Mouse (Mus musculus) olfactory bulb, adult 2 months (tissue): Measurements from ENCODE around the gene Aoah. TPM values are rescaled to one million over a fixed set of nuclear protein-coding genes. Genes with fewer than 3 reads are reported as not detected.

Experiments
- H3K27ac ChIP-seq: fragments of 200-500 bp; 2 replicates; pipeline ENCODE4 v1.5.1; 2012; ENCODE audit warnings: low read depth, low read length; ENCODE audit not compliant: insufficient read depth
- H3K4me1 ChIP-seq: fragments of 200-500 bp; 2 replicates; pipeline ENCODE4 v1.6.1; 2012; ENCODE audit warnings: low read length; ENCODE audit not compliant: control insufficient read depth, insufficient read depth
- H3K4me3 ChIP-seq: fragments of 200-500 bp; 2 replicates; pipeline ENCODE4 v1.5.1; 2012; ENCODE audit warnings: mild to moderate bottlenecking, low read depth, low read length, moderate library complexity; ENCODE audit not compliant: insufficient read depth
- CTCF ChIP-seq: fragments of 200-500 bp; IDR thresholded peaks from 2 replicates; pipeline ENCODE4 v1.5.1; 2012; ENCODE audit warnings: low read depth, mild to moderate bottlenecking, low read length, moderate library complexity; ENCODE audit not compliant: insufficient read depth
- POLR2A ChIP-seq: fragments of 200-500 bp; IDR thresholded peaks from 2 replicates; pipeline ENCODE4 v1.6.1; 2012; ENCODE audit warnings: mild to moderate bottlenecking, low read depth, low read length, moderate library complexity; ENCODE audit not compliant: insufficient read depth
- WGBS: fragments of 180-500 bp; shearing (Covaris S2); methylation state at CpG from one replicate; pipeline ENCODE4 v1.1.7; 2018; 5-methylcytosine and 5-hydroxymethylcytosine counted together
- polyA plus RNA-seq: library from polyadenylated mRNA; stranded (reverse); fragments of >200 nt; gene quantifications from 2 replicates; pipeline ENCODE4 v1.2.4, GENCODE M21; 2012; ENCODE audit warnings: low replicate concordance; ENCODE audit not compliant: missing spikeins, insufficient read depth, insufficient read length

The Aoah gene
- polyA plus RNA-seq, 1 experiment, result not detected

GRCm38 (mm10) chr13:21013659-21014058, 219.7 kb downstream of the Aoah start:
- no peak overlapping the region for H3K4me3 ChIP-seq
- no peaks in the 10 kb centered on the region for H3K4me1 ChIP-seq
- H3K27ac ChIP-seq, result no peak overlapping the region
- no peak for TF ChIP-seq CTCF
- TF ChIP-seq POLR2A, result no peak
- WGBS, result 84% methylated on average over 3 of the region's 3 CpGs

DNA sequence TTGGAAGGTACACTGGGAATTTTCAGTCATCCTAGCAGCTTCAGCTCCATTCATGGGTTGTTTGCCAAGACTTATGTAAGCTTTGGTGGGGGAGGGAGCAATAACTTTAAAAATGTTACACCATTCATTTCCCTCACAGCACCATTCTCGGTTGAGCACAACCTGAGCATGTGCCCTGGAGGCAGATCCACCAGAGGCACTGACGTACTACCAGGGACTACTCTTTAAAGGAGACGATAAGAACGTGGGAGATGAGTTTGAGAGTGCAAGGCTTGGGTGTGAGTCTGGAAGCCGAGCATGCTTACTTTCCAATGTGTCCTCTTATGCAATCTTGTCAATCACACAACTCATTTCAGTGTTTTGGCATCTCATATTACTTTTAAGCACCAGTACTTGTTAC, 230.9 kb downstream of the Aoah start:
- no peak overlapping the region for H3K4me3 ChIP-seq
- WGBS, result 86% methylated on average over 5 of the region's 5 CpGs
- TF ChIP-seq POLR2A (no peak), CTCF (no peak)
- H3K4me1 ChIP-seq, result no peaks in the 10 kb centered on the region
- H3K27ac ChIP-seq, result no peak overlapping the region

DNA sequence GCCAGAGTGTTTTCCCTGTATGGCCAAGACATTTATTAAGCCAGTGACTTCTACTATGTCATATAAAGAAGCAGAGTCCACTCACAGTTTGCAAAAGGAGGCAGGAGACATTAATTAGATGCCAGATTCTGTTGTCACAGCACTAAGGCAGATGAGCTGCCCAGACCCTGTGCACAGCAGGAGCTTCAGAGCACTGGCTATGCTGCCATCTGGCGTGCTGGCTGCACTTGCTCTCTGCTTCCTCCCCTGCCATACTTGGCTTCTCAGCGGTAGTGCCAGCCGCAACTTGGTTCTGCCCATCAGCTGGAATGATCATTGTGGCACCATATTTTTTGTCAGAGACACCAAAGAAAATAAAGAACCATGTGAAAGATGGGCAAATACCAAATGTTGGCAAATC, 239.3 kb downstream of the Aoah start:
- peak; percentile 26; the same call in 1 of the 2 replicates for TF ChIP-seq CTCF
- no peak for TF ChIP-seq POLR2A
- Histone ChIP-seq H3K4me3 (no peak overlapping the region), H3K27ac (no peak overlapping the region), H3K4me1 (no peaks in the 10 kb centered on the region)
- 50% methylated on average over 3 of the region's 3 CpGs for WGBS

GRCm38 (mm10) chr13:21035011-21035410, 241.1 kb downstream of the Aoah start:
- TF ChIP-seq CTCF (no peak), POLR2A (no peak)
- no peaks in the 10 kb centered on the region for H3K4me1 ChIP-seq
- 85% methylated on average over 3 of the region's 3 CpGs for WGBS
- no peak overlapping the region for H3K27ac ChIP-seq
- H3K4me3 ChIP-seq, result no peak overlapping the region

DNA sequence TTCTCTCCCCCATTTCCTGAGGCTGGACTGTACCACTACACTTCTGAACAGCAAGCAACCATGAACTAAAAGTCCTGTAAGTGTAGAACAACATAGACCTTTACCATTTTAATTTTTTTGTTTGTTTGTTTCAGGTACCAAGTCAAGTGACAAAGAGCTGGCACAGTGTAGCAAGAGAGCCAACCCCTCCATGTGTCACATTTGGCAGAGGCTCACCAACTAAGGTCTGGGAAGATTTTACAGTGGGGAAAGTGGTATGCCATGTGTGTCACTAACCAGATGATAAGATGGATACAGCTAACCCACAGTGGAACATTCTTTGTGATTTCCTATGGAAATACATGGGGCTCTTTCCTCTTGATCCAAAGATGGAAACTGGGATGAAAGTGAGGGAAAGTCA, 242.1 kb downstream of the Aoah start:
- Histone ChIP-seq H3K4me1 (no peaks in the 10 kb centered on the region), H3K4me3 (no peak overlapping the region), H3K27ac (no peak overlapping the region)
- no peak for TF ChIP-seq CTCF
- TF ChIP-seq POLR2A, result no peak

DNA sequence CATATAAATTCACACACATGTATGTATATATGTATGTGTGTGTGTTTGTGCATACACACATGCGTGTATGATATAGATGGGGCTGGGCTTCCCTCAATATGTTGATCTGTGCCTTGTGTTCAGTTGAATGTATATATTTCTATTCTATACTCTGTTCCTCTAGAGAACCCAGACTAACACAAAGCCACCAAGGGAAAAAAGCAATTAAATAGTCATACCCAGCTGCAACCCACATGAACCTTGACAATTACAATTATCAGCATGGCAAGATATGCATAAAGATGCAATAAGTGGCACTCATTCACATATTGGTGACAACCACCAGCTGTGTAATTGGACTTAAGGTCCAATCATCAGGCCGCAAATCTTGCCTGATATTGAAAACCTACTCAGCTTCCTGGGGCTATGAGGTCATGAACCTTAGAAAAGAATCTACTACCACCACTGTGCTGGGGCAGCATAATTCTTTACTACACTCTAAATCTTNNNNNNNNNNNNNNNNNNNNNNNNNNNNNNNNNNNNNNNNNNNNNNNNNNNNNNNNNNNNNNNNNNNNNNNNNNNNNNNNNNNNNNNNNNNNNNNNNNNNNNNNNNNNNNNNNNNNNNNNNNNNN, 246.8 kb downstream of the Aoah start:
- no peaks in the 10 kb centered on the region for H3K4me1 ChIP-seq
- WGBS, result 81% methylated on average over 2 of the region's 2 CpGs
- no peak for TF ChIP-seq POLR2A
- no peak for TF ChIP-seq CTCF
- no peak overlapping the region for H3K4me3 ChIP-seq
- no peak overlapping the region for H3K27ac ChIP-seq

GRCm38 (mm10) chr13:21050118-21050517, 256.2 kb downstream of the Aoah start:
- no peak overlapping the region for H3K4me3 ChIP-seq
- TF ChIP-seq CTCF (no peak), POLR2A (no peak)
- WGBS, result 12% methylated on average over 1 of the region's 1 CpGs
- no peaks in the 10 kb centered on the region for H3K4me1 ChIP-seq
- no peak overlapping the region for H3K27ac ChIP-seq

DNA sequence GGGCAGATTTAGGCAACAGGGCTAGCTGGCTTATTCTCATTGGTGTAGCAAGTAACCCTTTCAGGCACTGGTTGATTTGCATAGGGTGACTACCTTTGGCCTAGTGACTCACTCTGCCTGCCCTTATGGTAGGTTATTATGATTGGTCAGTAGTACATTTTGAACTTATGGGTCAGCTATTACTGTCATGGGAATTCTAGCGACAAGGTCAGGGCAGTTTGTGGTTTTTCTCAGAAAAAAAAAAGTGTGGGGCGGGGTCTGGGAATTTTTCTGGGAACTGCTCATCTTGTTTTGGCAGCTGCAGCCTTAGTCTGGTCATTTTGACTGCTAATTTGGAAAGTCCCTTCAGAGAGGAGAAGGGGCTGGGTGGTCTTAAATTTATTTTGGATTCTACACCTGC, 272.1 kb downstream of the Aoah start:
- TF ChIP-seq POLR2A, result no peak
- no peak for TF ChIP-seq CTCF
- no peak overlapping the region for H3K27ac ChIP-seq
- 89% methylated on average over 2 of the region's 2 CpGs for WGBS

DNA sequence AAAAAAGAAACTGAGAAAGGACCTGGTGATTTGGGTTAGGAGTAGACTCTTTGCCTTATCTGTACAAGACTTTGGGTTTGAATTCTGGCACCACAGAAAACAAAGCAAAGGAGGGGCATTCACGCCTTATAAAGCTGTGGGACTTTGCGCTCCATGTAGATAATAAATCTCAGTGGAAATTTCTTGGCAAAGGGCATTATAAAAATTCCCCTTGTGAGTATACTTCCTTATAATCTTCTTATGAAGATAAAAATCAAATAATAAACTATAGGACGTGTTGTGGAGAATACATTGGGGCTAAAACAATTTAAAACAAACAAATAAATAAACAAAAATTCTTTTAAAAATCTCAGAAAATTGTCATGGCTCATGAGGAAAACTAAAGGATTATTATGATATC, 280.9 kb downstream of the Aoah start, which contains the start of gene Olfr1370:
TSS of gene Olfr1370 (minus strand) at position 101 of the 400 bp plus-strand sequence.
- TF ChIP-seq POLR2A (no peak), CTCF (no peak)
- no peak within 1 kb of the TSS for H3K4me3 ChIP-seq
- 83% methylated on average over 3 of the region's 3 CpGs for WGBS
- H3K4me1 ChIP-seq, result no peaks in the 10 kb centered on the region
- H3K27ac ChIP-seq, result no peak within 1 kb of the TSS

More for the DNA sequence above, 272.1 kb downstream of the Aoah start:
- Histone ChIP-seq H3K4me3 (no peak overlapping the region), H3K4me1 (no peaks in the 10 kb centered on the region)
